Mouse (Mus musculus) adrenal gland, postnatal 10 days (tissue): Measurements from ENCODE around the gene Sh3tc1. TPM values are rescaled to one million over a fixed set of nuclear protein-coding genes. Genes with fewer than 3 reads are reported as not detected.

ENCODE experiments used
- DNase-seq: peaks from one replicate; pipeline ENCODE4 v3.0.0; 2021; ENCODE audit warnings: mixed read lengths
- total RNA-seq, 2 experiments: library from RNA; stranded (reverse); gene quantifications; 2 replicates each; pipeline ENCODE4 v1.2.3; 2021

Sh3tc1 gene
- total RNA-seq, 2 experiments from 2014 or later, result 9.5 to 17.6 TPM

- DNase-seq, result no peak
Measured at GRCm38 (mm10) chr5:35721933-35722332, 17.9 kb downstream of the Sh3tc1 start.

- DNase-seq, result peak; percentile 71
Measured at GRCm38 (mm10) chr5:35719880-35720279, 19.9 kb downstream of the Sh3tc1 start.

- DNase-seq, result no peak
Measured at GRCm38 (mm10) chr5:35719343-35719742, 20.4 kb downstream of the Sh3tc1 start.

GRCm38 (mm10) chr5:35718817-35719216 is 21.0 kb downstream of the Sh3tc1 start:
- no peak for DNase-seq

GRCm38 (mm10) chr5:35717946-35718345 is 21.8 kb downstream of the Sh3tc1 start:
- DNase-seq, result peak; percentile 79

- no peak for DNase-seq
Measured at GRCm38 (mm10) chr5:35717455-35717854, 22.3 kb downstream of the Sh3tc1 start.

DNA sequence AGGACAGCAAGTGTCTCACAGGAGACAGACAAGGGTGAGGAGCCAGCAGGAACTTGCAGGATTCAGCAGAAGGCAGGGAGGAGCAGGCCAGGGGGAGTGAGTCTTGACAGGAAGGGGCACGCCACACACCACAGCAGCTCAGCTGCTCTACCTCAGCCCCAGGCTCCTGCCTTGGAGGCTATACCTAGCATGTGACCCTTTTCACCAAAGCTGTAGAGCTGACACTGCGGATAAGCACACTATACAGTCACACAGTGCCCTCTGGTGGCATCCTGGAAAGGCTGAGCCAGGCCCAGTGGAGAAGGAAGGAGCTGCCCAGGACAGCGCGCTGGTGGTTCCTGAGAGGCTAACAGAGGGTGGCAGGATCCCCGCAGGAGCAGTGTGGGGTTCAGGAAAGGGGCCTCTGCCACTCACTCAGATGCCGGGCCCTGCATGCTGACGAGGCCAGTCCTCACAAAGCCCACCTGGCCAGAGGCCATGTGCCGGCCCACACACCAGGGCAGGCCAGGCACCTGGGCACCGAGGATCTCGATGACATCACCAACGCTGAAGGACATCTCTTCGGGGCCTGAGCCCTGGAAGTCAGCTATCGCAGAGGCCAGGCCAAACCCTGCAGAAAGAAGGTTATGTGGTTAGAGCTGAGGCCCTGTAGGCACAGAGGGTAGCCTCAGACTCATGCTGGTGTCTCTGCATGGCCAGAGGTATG is 26.0 kb downstream of the Sh3tc1 start:
- DNase-seq, result peak; percentile 87

DNA sequence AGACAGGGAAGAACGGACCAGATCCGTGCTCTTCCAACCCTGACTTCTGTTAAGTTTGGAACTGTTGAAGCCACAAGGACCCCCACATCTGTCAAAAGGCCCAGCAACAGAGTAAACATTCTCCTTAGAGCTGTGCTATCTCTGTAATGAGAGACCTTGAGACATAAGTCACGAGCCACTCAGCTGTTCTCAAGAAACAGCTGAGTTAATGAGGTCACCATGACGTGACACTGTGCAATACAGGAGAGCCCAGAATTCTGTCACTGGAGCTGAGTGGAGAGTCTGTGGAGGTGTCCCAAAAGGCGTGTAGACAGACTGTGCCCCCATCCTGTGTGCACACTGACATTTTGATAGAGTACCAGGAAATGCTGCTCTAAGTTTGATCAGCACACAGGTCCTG is 27.3 kb downstream of the Sh3tc1 start:
- no peak for DNase-seq

GRCm38 (mm10) chr5:35710931-35711330 is 28.9 kb downstream of the Sh3tc1 start:
- no peak for DNase-seq

GRCm38 (mm10) chr5:35710481-35710880 is 29.3 kb downstream of the Sh3tc1 start:
- peak; percentile 59 for DNase-seq

- no peak for DNase-seq
Measured at GRCm38 (mm10) chr5:35705411-35705810, 34.4 kb downstream of the Sh3tc1 start.

- DNase-seq, result no peak
Measured at GRCm38 (mm10) chr5:35703814-35704213, 36.0 kb downstream of the Sh3tc1 start.

- DNase-seq, result no peak
Measured at GRCm38 (mm10) chr5:35703183-35703582, 36.6 kb downstream of the Sh3tc1 start.

- no peak for DNase-seq
Measured at GRCm38 (mm10) chr5:35702582-35703140, 37.1 kb downstream of the Sh3tc1 start.

DNA sequence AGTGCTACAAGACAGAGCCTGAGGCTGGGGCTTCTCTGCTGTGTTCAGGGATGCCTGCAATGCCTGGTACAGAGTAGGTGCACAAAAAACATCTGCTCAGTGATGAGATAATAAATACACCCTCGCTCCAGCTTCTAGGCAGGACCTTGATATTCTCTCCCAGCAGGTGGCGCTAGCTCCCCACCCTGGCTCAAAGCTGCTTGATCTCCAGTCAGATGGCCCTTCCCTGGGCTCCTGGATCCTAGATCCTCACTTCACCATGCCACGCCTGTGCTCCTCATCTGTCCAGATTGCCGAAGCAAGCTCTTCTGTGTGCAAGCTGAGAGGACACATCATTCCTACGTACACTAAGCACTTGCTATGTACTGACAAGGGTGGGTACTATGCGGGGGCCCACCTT is 38.7 kb downstream of the Sh3tc1 start:
- peak; percentile 90 for DNase-seq

GRCm38 (mm10) chr5:35695815-35696214 is 44.0 kb downstream of the Sh3tc1 start:
- peak; percentile 44 for DNase-seq

- no peak for DNase-seq
Measured at GRCm38 (mm10) chr5:35693638-35694037, 46.1 kb downstream of the Sh3tc1 start.

DNA sequence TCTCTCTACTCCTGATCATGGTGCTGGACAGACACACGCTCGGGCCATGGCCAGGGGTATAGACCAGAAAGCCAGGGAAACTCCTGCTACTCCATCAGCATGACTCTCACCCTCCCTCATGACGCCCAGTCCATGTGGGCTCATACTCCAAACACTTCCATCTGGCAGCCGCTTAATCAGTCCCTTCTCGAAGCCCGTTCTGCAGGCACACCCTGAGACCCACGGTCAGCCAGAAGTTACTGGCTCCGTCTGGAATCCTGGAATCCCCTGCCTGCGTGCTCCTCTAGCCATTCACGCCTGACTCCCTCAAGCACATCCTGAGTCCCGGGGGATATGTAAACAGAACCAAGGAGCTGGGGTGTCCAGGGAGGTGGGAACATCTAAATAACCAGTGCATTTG is 48.5 kb downstream of the Sh3tc1 start:
- DNase-seq, result no peak

GRCm38 (mm10) chr5:35690485-35691165 is 49.2 kb downstream of the Sh3tc1 start:
- DNase-seq, result peak; percentile 82

DNA sequence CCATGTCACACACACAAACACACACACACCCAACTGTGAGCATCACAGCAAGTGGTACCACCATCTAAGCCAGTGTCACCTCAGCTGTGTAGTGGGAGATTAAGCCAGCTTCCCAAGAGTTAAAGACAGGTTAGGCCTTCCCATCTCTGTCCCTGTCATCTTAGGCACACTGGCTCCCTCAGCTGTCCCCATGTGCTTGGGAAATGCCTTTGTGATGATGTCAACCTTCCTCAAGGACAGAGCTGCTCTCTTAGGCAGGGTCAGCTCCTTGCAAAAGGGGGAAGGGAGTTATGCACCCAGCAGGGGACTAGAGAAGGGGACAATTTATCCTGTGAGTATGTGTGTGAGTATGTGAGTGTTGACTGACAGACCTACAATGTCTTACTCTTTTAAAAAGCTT is 50.4 kb downstream of the Sh3tc1 start:
- DNase-seq, result peak; percentile 42

DNA sequence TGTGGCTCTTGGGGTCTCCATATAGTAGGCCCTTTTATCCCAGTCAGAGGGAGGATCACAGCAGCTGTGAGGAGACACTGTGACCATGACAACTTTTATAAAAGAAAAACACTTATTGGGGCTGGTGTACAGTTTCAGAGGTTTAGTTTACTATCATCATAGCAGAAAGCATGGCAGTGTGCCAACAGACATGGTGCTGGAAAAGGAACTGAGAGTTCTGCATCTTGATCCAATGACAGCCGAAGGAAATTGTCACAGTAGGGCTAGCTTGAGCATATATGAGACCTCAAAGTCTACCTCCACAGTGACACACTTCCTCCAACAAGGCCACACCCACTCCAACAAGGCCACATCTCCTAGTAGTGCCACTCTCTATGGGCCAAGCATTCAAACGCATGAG is 50.9 kb downstream of the Sh3tc1 start:
- peak; percentile 48 for DNase-seq

- no peak for DNase-seq
Measured at GRCm38 (mm10) chr5:35687098-35687497, 52.7 kb downstream of the Sh3tc1 start.

DNA sequence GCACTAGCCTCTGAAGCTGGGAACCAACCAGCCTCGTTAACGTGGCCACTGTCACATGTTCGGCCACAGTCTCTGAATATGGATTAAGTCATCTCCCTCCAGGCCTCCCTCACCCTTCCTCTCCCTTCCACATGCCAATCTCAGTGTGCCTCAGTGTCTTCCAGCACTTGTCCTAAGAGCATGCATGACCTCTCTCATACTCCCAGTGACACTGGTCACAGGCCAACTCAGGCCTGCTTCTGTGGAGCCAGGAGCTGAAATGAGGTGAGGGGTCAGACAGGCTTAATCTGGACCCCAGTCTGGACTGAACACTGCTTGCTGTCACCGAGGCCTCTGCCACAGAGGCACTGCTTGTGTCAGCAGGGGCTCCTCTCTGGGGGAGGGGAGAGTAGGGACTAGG is 53.5 kb downstream of the Sh3tc1 start:
- DNase-seq, result peak; percentile 36

DNA sequence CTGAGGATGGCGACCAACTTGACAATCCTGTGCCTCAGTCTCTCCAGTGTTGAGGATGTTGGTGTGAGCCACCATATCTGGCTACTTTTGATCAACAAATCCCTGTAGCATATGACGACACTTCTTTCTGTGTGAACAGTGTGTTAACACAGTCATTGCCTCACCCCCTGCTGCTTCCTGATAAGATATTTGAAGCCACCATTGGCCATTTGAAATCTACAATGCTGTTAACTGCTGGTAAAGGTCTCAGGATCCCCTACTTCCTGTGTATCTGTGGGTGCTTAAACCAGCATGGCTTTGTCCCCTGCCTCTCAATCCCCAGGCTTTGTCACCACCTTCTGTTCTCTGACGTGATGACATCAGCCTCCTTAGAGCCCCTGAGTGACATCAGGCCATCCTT is 54.7 kb downstream of the Sh3tc1 start:
- DNase-seq, result no peak
